Mouse (Mus musculus) forebrain, embryonic 15.5 days (tissue): ENCODE data around the gene Lhfpl4. TPM values are rescaled to one million over a fixed set of nuclear protein-coding genes. Genes with fewer than 3 reads are reported as not detected.

Source experiments
- polyA plus RNA-seq: library from polyadenylated mRNA; unstranded; fragments of >200 nt; fragmentation: Nextera tagmentation; extraction: Ambion mirVana; gene quantifications from 2 replicates; pipeline ENCODE4 v1.2.1, GENCODE M21; 2015

The Lhfpl4 gene
- polyA plus RNA-seq, 1 experiment from 2014 or later, result 44.6 TPM

Other genes starting within 250 kb of the Lhfpl4 start
- 33.7 and 34.0 TPM in 2 replicates for gene Srgap3, start 248.1 kb downstream of the Lhfpl4 start, polyA plus RNA-seq
- gene Thumpd3, start 149.2 kb downstream of the Lhfpl4 start, polyA plus RNA-seq, result 55.5 and 60.7 TPM in 2 replicates
- gene Setd5, start 118.0 kb downstream of the Lhfpl4 start, polyA plus RNA-seq, result 52.2 and 53.4 TPM in 2 replicates
- gene Mtmr14, start 42.5 kb upstream of the Lhfpl4 start, polyA plus RNA-seq, result 47.0 and 53.8 TPM in 2 replicates
- gene Cpne9, start 86.9 kb upstream of the Lhfpl4 start, polyA plus RNA-seq, result 0.34 and 0.39 TPM in 2 replicates
- 19.6 and 22.2 TPM in 2 replicates for gene Brpf1, start 111.8 kb upstream of the Lhfpl4 start, polyA plus RNA-seq
- gene Ogg1, start 131.6 kb upstream of the Lhfpl4 start, polyA plus RNA-seq, result 11.6 and 11.8 TPM in 2 replicates
- 79.0 and 88.0 TPM in 2 replicates for gene Camk1, start 148.6 kb upstream of the Lhfpl4 start, polyA plus RNA-seq
- gene Tada3, start 182.5 kb upstream of the Lhfpl4 start, polyA plus RNA-seq, result 79.4 and 82.2 TPM in 2 replicates
- 390 and 428 TPM in 2 replicates for gene Arpc4, start 182.7 kb upstream of the Lhfpl4 start, polyA plus RNA-seq
- 7.6 and 8.1 TPM in 2 replicates for gene Ttll3, start 193.9 kb upstream of the Lhfpl4 start, polyA plus RNA-seq
- 14.8 and 23.3 TPM in 2 replicates for gene Rpusd3, start 224.0 kb upstream of the Lhfpl4 start, polyA plus RNA-seq
- not detected in 2 replicates for gene Cidec, start 240.4 kb upstream of the Lhfpl4 start, polyA plus RNA-seq
- gene Jagn1, start 247.2 kb upstream of the Lhfpl4 start, polyA plus RNA-seq, result 89.2 and 93.1 TPM in 2 replicates